Mouse (Mus musculus) spleen, postnatal 4 days (tissue): ENCODE data around the gene Elf1.

ENCODE experiments used
- DNase-seq, 2 experiments: peaks; one replicate each; pipeline ENCODE4 v3.0.0; 2022; ENCODE audit warnings: low spot score in 2 of 2

The Elf1 gene

DNA sequence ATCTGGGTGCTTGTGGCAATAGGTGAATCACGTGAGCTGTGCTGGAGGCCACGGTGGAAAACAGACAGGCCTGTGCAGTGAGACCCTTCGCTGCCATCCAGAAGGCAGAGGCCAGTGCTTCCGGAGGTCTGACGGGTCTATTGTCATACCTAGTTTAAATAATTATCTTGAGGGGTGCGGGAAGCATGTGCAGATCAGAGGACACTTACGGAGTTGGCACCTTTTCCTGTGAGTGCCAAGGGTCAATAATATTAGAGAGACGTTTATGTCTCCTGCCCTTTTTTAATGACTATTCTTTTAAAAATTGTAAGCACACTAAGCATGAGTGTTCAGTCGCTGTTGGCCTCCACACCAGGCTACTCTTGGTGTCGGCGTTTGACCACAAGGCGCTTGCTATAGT lies 8.2 kb downstream of the Elf1 start:
- no peak for DNase-seq

DNA sequence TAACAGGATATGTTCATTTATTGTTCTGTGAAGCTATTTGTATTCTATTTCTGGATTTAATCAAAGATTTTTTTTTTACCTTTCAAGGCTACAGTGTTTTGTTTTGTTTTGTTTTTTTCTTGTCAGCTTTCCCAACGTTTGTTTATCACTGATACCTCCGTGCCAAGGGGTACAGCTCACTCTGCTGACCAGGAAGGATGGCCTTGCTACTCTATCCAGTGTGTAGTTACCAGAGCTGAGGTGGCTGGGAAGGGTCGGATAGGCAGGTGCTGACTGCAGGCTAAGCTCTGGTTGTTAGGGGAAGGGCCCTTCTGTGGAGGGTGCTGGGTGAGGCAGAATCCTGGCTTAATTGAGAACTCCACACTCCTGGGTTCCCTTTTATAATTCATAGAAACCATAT lies 9.3 kb downstream of the Elf1 start:
- no peak for DNase-seq

DNA sequence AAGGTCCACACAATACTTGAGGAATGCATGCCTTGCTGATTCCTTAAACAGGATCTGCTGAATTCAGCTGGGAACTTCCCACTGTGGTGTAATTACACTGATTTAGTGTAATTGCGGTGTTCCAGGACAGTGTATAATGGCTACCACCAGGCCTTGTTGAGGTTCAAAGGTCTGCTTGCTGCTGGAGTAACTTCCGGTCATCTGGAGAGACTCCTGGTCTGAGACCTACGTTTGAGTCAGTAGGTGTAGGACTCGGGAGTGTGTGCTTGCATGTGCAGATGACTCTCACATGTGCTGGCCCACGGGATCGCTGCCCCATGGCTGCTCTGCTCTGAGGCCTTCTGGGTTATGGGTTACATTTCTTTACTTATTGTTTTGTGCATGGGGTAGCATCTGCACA lies 13.4 kb downstream of the Elf1 start:
- no peak for DNase-seq

DNA sequence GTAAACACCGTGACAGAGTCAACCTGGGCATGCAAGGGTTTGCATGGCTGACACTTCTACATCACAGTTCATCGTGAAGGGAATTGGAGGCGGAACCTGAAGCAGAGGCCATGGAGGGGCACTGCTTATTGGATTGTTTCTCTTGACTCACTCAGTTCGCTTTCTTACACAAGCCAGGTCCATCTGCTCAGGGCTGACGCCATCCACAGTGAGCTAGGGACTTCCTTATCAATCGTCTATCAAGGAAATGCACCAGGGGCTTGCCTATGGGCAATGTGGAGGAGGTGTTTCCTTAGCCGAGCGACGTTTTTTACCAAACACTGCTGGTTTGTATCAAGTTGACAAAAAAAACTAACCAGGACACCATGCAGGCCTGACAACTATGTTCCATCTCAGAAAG lies 18.3 kb downstream of the Elf1 start:
- DNase-seq: no peak

DNA sequence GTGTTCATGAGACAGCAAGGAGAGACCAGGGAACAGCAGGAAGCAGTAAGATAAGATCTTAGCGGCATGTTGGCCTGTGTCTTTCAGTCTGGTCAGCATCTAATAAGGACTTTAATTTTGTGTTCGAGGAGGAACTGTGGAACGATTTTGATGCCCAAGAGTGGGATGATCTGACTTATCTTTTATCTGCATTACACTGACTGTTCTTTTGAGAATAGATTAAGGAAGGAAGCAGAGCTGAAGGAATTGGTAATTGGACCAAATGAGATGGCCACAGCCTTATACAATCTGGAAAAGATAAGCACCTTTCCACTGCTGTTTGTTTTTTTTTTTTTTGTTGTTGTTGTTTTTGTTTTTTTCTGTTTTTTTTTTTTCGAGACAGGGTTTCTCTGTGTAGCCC lies 19.8 kb downstream of the Elf1 start:
- no peak for DNase-seq

DNA sequence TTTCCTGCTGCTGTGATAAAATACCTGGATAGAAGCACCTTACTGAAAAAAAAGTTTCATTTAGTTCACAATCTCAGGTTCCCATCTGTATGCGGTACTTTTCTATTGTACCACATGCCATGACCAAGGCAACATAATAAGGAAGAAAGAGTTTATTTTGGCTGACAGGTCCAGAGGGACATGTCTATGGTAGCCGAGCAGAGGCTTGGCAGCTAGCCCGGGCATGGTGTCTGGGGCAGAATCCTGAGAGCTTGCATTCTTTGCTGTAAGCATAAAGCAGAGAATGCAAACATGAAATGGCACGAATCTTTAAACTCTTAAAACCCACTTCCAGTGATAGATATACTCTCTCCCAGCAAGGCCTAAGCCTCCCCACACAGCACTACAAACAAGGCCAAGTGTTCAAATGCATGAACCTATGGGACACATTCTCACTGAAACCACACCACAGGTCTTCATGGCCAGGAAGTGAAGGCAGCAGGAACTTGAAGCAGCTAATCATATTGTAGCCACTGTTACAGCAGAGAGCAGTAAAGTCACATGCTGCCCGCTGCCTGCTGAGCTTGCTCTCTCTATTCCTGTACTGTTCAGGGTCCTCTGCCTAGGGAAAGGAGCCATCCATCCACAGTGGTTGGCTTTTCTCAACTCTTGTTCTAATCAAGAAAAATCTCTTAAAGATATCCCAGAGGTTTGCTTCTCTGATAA lies 22.5 kb downstream of the Elf1 start:
- DNase-seq: no peak

DNA sequence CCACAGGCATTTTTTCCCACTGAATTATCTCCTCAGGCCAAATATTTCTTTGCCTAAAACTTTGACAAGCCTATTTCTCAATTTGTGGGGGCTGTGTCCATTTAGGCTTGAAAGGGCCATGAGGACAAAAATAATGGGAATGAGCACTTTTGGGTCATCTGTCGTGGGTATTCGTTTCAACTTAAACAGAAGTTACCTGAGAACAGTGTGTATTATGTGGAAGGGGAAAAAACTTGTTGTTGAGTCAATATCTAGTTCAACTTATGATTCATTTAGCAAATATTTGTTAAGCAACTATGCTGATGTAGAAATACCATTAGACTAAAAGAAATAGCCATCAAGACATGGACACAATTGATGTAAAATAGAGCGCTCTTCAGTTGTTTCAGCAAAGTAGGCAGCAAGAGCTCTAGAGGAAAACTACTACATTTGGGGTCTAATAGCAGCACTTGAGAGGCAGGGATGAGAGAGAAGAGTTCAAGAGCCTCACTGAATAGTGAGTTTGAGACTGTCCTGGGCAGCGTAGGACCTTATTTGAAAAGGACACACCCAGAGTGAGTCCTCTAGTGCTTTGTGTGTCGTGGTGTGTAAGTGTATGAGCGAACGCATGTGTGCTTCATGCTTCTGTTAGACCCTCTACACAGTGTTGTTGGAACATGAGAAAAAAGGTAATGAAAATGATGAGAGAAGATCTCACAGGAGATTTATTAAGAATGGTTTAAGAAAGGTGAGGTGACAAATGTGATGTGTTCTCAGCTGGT lies 23.4 kb downstream of the Elf1 start:
- no peak for DNase-seq

DNA sequence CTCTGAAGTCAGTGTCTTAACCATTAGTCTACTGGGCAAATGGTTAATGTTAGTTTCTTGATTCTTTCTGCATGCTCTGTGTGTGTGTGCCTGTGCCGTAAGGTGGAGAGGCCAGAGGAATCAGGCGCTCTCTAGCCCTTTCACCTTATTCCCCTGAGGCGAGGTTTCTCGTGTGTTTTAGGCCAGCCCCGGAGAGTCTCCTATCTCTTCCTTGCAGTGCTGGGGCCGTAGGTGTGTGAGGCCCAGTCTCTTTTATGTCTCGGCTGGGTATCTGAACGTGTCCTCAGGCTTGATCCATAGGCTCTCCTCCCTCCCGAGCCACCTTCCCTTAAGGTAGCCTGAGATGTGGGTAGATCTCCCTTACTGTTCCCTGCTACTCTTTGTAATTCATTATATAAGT lies 25.2 kb downstream of the Elf1 start:
- DNase-seq: peak in 1 of 2 experiments; percentile 34

DNA sequence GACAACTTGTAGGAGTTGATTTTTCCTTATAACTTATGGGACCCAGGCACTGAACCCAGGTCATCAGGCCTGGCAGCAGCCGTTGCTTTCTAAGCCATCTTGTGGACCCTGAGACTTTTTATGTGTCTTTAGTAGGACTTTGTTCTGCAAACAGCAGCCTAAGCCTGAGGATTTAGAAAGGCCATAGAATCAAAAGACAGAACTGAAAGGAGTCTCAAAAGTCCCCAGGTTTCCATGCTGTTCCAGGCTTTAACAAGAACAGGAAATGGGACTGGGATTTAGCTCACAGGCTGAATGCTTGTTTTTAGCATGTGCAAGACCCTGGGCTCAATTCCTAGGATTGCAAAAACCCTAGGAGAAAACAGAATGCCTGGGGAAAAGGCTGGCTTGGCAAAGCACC lies 26.9 kb downstream of the Elf1 start:
- no peak for DNase-seq

DNA sequence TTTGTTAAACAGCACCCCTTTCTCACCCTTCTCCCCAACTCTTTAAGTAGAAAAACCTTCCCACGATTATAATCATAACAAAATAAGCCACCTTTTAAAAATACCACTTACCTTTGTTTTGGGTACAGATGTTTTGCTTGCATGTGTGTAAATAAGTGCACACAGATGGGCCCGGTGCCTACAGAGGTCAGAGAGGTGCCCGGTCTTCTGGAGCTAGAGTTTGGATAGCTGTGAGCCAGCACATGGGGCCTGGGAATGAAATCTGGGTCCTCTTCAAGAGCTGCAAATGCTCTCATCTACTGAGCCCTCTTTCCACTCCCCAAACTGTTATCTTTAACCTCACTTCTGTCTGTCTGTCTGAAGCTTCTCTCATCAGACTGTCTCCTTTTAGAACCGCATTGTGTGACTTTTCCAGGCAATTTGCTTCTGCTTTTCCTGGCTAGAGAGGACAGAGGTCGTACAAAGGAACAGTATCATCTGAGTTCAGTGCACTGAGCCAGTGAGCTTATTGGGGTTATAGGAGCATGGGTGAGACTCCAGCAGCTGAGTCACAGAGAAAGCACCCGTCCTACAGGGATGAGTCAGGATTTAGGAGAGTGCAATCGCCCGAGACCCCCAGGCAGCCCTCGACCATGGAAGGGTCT lies 27.8 kb downstream of the Elf1 start:
- no peak for DNase-seq

DNA sequence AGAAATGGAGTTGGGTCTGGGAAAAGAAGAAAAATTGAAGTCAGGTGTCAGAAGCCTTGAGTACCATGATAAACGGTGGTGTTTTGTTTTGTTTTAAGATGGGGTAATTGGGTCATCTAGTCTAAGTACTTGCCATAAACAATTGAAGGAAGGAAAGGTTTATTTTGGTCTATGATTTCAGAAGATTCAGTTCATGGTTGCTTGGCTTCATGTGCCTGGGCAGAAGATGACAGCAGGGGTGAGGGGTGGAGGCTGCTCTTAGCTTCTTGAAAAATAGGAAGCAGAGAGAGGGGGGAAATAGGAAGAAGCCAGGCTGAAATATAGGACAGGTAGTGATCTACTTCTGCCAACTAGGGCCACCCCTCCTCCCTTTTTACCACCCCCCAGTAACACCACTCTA lies 30.5 kb downstream of the Elf1 start:
- no peak for DNase-seq

DNA sequence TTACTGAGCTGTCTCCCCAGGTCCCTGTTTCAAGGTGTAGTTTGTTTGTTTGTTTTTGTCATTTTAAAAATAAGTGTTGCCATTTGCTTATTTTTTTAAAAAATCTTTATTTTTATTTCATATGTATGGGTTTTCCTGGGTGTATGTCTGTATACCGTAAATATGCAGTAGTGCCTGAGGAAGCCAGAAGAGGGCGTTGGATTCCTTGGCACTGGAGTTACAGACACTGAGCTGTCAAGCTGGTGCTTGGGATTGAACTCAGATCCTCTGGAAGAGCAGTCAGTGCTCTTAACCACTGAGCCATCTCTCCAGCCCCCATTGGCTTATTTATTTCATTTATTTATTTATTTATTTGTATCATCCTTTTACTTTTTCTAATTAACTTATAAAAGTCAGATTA lies 33.0 kb downstream of the Elf1 start:
- DNase-seq: no peak

DNA sequence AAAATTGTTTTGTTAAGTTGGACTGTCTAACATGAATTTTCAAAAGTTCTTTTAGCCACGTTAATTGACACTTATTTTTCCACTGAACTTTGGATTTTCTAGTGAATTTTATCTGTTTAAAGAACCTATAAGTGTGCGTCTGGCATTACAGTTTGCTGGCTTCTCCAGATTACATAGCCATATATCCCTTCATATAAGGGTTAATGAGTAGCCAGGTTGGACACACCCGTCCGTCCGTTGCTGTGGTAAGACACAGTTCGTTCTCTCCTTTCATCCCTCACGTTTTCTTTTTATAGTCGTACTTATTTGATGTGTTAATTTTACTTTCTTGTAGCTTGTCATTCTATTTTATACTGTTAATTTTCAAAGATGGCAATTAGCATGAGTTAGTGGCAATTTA lies 34.1 kb downstream of the Elf1 start:
- no peak for DNase-seq

DNA sequence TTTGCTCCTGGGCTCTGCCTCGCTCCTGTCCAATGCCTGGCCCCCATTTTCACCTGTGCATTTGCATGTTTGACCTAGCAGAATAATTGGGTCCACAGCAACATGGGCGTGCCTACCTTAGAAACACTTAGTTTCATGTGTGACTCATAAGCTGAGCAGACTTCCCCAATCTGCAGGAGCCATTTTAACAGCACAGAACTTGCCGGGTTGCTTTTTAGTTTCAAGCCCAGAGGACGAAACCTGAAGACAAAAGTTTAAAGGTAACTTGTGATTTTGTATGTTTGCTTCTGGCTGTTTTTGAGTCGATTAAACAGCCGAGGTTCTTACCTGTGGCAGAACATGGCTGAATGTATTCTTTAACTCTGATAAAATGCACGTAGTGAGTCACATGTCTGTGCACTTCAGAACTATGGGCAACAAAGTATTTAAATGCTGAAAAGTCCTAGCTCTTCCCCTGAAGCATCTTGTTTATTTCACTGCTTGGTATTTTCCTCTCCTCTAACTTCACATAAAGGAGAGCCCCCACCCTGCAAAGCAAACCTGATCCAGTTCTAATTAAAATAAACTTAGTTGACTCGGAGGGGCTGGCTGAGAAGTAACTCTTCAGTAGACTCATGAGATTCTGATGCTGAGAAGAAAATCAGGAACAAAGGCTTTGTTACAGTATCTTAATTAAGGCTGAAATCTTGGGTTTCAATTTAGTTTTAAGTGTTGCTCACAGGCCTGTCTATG lies 34.7 kb downstream of the Elf1 start:
- DNase-seq: peak; percentile 60 to 73

DNA sequence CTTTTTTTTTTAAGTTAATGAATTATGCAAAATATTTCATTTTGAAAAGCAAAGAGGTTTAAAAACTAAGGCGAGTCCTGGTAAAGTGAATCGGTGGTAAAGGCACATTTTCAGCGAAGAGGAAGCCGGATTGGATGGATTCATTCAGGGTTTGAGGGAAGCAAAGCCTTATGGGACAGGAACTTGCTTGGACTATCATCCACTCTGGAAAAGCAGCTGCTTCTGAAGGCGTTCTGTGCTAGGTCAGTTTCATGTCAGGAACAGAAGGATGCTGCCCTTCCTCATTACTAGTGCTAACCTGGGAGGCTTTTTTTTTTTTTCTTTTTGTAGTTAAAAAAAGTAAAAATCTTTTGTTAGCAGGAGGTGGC lies 35.2 kb downstream of the Elf1 start:
- DNase-seq: no peak

DNA sequence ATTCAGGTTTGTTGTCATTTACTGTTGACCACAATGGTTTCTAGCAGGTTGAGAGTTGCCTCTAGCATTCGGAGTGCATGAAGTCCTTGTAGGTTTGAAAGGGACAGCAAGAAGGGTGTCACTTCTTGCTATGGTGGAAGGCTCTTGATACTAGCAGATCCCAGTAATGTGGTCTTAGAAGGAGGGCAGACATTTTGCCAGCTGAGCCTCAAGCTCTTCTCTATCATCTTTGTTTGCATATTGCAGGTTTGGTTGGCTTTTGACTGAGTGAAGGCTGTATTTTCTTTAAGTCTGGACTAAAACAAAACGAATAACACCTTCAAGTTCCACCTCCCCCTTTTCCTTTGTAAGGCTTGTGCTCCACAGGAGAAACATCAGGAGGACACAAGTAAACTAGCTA lies 35.8 kb downstream of the Elf1 start:
- DNase-seq: no peak

DNA sequence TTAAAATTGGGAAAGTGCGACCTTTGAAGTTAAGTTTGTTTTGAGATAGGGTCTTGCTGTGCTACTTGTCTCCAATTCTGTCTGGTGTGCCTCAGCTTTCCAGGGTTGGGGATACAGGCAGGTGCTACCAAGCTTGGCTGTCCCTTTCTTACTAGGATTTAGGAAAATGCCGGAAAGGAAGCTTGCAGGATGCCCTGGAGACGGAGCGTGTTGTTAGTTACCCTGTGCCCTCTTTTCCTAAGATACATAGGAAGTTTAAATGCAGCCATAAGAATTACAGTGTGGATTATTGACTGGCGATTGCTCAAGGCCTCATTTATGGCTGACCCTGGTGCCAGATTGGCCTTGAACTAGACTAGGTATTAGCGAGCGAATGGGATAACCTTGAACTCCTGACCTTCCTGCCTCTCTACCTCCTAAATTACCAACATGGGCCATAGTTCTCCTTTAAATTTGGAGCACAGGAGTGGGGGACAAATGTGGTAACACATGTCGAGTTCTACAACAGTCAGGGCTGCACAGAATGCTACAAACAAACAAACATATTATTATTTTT lies 36.3 kb downstream of the Elf1 start:
- no peak for DNase-seq

DNA sequence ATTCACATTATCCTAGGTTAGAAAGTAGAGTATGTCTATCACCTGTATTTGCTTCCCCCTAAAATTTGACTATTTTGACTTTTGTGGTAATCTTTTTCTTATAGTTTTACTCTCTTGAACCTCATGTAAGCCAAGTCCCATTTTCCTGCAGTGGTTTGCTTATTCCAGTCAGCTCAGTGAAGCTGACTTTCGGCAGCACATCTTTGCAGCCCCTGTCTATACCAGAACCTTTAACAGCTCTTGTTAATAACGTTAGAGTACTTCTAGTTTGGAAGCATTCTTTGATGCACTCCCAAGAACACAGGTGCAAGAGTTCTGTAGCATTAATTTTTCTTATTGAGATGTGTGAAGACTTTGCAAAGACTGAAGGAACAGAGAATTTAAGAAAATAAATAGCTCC lies 37.1 kb downstream of the Elf1 start:
- no peak for DNase-seq

DNA sequence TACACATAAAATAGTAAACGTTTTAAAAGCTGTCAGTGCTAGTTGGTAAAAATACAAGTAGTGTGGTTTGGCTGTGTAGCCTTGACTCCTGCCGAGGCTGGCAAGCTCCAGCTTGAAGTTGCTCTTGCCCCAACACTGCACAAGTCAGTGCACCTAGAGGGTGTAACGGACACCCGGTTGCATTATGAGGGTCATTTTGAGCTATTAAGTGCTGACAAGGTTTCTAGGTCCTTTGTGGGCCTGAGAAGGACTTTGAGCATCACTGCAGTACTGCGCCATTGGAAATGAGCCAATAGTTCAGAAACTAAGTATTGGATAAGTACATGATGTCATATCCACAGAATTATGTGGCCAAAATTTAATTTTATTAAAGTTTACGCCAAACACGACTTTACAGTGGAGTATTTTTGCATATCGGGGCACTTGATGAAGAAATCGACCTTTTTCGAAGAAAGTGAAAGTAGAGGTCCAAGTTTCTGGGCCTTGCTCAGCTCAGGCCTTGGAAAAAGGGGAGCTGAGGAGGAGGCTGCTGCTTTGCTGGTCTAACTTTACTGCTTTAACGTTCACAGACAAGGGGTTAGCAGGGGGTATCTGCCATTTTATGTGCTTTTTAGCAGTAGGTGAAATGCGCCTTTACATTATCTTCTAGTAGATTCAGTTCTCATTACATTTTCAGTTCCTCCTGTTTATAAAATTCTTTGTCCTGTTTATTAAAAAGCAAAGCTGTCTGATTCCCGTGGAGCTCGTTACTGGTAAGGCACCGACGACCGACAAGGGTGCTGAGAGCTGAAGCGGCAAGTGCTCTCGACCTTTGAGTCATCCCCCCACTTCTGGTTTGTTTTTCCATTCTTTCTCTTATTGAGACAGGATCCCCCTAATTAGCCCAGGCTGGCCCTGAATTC lies 38.0 kb downstream of the Elf1 start:
- DNase-seq: peak in 1 of 2 experiments; percentile 67

DNA sequence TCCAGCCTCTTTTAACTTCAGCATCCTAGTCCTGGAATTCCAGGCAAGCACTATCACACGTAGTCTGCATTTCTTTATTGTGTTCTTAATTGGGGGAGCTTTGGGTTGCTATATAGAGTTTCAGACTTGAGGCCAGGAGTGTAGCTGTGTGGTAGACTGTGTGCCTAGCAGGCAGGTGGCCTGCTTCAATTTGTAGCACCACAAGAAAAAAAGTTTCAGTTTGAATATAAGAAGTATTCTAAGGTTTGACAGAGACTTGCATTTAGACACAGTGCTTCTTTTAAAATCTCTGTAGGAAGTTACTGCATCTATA lies 38.6 kb downstream of the Elf1 start:
- no peak for DNase-seq

DNA sequence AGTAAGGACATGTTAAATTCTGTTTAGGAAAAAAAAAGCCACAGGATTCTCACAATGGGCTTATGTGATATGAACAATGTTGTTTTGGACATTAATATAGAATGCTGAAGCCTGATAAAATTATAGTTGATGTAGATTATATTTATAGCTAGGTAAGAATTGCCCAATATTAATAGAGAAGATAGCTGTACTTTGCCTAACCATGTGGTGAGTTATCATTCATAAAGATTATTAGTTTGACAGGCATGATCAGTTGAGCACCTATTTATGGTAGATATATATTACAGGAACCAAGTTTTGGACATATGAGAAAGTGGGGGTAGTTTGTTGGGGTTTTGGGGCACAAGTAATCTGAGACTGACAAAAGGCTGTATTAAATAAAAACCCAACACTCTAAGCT lies 39.6 kb downstream of the Elf1 start:
- no peak for DNase-seq
